Mouse (Mus musculus): ENCODE results near the gene Snx25. TPM values are rescaled to one million over a fixed set of nuclear protein-coding genes. Genes with fewer than 3 reads are reported as not detected.

The Snx25 gene
- polyA plus RNA-seq (2021; fragmentation: Nextera tagmentation), result 9.4 and 10.2 TPM in 2 replicates
- long read RNA-seq, experiment 1, partial matches to known transcripts, result 13 of 19 reads
- long read RNA-seq, experiment 1, other reads (novel, unspliced or antisense), result 0 of 19 reads
- long read RNA-seq, experiment 2, partial matches to known transcripts, result 7 of 16 reads
- long read RNA-seq, experiment 2, other reads (novel, unspliced or antisense), result 3 of 16 reads

DNA sequence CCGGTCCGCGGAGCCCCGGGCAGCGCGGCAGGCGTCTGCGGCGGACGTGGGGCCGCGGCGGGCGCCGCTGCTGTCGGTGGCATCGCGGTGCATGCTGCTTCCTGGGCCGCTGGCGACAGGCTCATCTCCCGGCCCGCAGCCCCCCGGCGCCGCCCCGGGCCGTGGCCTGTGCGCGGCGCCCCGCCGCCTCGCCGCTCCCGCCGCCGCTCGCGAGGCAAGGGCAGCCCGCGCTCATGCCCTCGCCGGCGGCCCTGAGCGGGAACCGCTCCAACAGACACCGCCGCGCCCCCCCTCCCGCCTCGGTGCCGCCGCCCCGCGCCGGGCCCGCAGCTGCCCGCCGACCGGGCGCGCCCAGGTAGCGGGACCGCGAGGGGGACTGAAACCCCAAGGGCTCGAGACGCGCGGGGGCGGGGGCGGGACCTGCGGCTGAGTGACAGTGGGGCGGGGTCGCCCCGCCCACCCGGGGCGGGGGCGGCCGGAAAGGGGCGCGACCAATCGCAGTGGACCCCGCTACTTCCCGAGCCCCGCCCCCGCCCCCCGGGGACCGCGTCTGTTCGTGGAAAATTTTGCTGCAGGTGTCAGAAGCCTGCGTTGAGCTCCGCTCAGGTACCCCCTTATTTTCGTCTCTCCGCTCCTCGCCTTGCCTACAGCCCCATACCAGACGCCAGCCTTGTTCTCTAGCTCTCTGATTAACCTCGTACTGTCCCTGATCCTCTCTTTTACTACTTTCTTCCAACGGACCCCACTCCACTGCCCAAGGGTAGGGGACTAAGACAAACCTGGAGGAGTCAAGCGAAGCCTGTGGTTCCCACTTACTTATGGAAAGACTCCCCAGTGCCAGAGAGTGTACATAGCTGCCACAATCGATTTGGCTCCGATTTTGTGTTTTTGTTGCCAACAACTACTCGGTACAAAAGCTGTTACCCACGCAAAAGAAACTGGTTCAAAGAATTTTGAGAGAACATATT, at the start of gene Snx25:
Gene Snx25, minus strand, starts transcription at position 96 of the 968 bp plus-strand sequence.

GRCm38 (mm10) chr8:46151202-46152062, 527 bp downstream of the Snx25 start, which contains the start of gene Cfap97:
Gene Cfap97, plus strand, starts transcription at chr8:46151771.

DNA sequence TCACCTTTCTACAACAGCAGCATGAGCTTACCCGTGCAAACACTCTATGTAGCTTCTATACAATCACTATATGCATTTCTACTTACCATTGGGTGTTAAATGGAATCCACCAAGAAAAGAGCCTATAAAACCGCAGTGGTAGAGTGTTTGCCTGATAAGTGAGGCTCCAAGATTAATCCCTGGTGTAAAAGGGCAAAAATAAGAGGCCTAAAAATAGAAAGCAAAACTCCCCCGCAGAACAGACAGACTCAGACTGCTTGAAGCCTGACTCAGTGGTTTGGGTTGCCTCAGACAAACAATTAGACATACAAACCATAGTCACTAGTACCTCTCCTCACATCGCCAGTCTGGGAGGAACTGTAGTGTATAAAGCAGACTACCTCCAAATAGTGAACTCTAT, 146.4 kb downstream of the Snx25 start, which contains the start of gene Ankrd37:
Gene Ankrd37, minus strand, starts transcription at position 112 of the 400 bp plus-strand sequence.

GRCm38 (mm10) chr8:45999138-45999783, 152.7 kb downstream of the Snx25 start, which contains the start of gene Lrp2bp:
Gene Lrp2bp, plus strand, starts transcription at chr8:45999303.

Other genes starting within 250 kb of the Snx25 start
- gene Ccdc110, start 217.5 kb downstream of the Snx25 start, polyA plus RNA-seq (2021; fragmentation: Nextera tagmentation), result 0.15 and 0.18 TPM in 2 replicates
- 2.0 and 2.8 TPM in 2 replicates for gene 1700029J07Rik, start 176.9 kb downstream of the Snx25 start, polyA plus RNA-seq (2021; fragmentation: Nextera tagmentation)
- 73.2 and 73.5 TPM in 2 replicates for gene Ufsp2, start 176.6 kb downstream of the Snx25 start, polyA plus RNA-seq (2021; fragmentation: Nextera tagmentation)
- gene Lrp2bp, start 152.9 kb downstream of the Snx25 start, polyA plus RNA-seq (2021; fragmentation: Nextera tagmentation), result 0.05 and 0.08 TPM in 2 replicates
- gene Ankrd37, start 146.5 kb downstream of the Snx25 start, polyA plus RNA-seq (2021; fragmentation: Nextera tagmentation), result 14.6 and 14.8 TPM in 2 replicates
- 17.9 and 22.9 TPM in 2 replicates for gene Cfap97, start 388 bp downstream of the Snx25 start, polyA plus RNA-seq (2021; fragmentation: Nextera tagmentation)
- gene Slc25a4, start 59.1 kb upstream of the Snx25 start, polyA plus RNA-seq (2021; fragmentation: Nextera tagmentation), result 1,918 and 1,979 TPM in 2 replicates
- gene Helt, start 142.5 kb upstream of the Snx25 start, polyA plus RNA-seq (2021; fragmentation: Nextera tagmentation), result not detected in 2 replicates

Data from layer of hippocampus, adult 6 months (tissue).